Mouse (Mus musculus) mouse trophoblast stem cell (cell line): ENCODE measurements around the gene Akap6.

Experiments used
- in situ Hi-C, 2 experiments: fragments of 300-500 bp; cut with MseI, MboI; formaldehyde crosslinking; loops; 2 replicates in 1 of 2; 3 replicates in 1 of 2; pipeline ENCODE4 v1.15.1; 2025

Akap6 gene

DNA sequence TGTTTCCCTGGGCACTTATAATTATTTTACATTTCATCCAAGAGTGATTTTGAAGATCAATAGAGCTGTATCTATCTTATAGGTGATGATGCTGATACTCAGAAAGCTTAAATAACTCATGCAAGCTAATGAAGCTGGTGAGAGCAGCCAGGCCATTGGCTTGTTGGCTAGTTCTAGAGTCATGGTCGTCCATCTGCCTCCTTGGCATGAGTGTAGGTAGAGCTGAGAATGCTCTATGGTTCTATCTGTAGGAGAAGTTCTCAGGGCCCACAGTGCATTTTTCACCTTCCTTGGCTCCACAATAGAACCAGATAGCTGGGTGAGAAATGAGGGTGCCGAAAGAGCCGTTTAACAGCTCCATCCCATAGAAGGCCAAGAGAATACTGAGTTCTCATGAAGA is 438.1 kb downstream of the Akap6 start:
- in situ Hi-C loops = no loop called here

DNA sequence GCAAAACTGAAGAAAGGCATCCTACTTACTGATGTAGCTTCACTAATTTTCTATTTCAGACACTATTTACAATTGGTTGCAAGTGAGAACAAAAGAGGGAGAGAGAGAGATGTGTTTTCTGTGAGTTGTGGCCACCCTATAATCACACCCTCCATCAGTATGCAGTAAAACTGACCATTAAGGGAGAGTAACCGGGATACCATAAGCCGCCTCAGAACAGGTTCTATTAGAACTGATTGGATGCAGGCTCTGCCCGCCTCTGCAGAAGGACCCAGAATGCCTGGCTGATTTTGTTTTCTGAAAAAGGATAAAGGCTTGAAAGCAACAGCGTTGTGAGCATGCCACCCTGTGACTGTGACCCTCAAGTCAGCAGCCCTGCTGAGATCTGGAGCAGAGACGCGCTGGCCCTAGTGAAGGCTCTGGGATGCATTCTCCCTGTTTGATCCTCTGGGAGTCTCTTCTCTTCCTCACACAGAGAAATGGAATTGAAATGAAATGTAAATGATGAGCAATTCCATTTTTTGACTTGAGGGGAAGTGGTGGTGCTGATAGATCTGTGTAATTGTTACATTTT is 445.0 kb downstream of the Akap6 start:
- in situ Hi-C loops = no loop called here

DNA sequence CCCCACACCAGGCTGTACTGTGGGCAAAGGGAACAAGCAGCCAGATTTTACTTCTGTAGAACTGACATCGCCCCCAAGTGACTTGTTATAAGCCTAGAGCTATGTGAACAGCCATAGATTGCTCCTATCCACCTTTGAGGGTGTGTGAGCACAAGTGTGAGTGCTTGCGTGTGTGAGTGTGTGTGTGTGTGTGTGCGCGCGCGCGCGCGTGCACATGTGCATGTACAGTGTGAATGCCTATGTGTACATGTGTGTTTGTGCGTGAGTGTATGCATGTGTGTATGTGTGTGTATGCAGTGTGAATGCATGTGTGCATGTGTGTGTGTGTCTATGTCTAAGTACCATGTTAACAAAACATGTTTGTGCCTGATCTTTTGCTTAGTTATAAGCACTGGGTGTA is 445.6 kb downstream of the Akap6 start:
- in situ Hi-C loops = no loop called here

DNA sequence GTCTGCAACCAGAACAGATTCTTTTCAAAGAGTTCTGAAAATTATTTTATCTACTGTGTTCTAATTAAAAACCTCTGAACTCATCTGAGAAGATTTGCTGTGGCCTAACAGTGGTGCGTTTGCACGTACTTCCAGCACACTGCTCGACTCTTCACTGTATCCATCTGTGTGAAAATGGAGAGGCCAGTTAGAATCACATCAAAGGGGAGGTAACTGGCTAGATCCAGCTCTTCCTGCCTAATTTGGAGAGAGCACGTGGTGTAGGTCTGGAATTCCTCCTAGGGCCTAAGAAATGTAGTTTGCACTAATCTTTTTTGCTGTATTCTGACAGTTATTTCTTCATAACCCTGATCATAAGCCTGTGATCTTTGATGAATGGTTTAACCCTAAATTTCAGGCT is 446.3 kb downstream of the Akap6 start:
- in situ Hi-C loops = no loop called here

DNA sequence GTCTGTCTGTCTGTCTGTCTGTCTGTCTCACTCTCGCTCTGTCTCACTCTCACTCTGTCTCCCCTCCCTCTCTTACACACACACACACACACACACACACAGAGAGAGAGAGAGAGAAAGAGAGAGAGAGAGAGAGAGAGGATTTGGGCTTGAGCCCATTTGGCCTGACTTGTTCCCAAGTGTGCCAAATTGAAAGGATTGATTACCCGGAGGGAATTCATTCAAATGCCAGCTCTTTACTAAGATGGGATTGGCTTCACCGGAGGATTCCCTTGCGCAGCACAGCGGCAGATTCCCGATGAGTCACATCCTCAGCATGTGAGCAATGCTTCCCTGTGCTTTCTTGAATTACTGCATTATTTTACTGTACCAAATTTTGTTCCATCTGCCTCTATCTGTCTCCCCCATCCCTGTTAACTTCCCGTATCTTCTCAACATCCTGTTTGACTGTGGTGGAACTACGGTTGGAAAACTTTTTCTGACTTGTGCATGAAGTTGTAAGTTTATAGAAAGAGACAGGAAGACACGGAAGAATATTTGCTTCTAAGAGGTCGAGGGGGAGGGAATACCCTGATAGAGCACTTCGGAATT is 447.4 kb downstream of the Akap6 start:
- in situ Hi-C loops = no loop called here

DNA sequence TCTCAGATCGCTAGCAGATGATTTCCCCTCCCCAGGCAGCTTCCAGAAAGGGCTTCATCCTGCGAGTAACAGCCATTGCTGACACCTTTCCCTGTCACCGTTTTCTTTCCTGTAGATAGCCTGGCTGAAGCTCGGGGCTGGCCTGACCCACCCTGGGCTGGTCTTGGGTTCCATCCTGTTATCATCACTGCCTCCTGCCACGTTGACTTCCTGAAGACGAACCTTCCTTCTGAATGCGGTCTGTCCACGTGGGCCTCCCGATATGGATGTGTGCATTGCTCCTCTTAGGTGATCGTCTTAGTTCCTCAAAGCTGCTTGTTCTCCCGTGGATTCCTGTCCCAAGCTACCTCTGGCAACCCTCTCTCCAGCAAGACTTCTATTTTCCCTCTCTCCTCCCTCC is 448.5 kb downstream of the Akap6 start:
- in situ Hi-C loops = no loop called here

DNA sequence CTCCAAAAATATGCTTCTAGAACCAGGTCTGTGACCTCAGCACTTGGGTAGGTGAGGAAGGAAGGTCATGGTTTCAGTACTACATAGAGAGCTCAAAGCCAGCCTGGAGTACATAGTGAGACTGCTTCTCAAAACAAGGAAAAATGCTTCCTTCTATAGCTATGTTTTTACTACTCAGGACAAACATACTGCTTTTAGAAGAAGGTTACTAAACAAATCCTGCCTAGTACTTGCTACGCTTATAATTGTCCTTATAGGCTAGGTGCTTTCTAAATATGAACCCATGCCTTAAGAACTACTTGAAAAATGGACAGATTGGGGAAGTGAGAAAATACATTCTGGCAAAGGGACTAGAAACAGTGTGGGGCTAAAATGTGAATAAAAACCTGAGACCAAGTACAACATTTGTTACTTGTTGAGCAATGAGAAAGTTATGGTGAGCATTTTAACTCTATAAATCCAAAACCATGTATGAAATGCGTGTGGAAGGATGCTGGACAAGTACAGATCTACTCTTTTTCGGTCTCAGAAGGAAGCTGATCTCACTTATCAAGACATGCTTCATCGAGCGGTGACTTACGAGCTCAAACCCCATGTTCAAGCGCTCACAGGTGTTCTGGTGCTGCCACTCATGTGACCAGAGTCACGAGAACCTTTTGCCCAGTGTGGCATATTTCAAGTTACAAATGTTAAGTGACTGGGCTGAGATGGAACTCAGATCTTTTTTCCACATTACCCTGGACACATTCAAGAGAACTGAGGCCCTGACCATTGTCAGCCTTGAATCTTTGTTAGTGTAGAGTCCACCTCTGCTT is 469.2 kb downstream of the Akap6 start:
- in situ Hi-C loops = no loop called here

DNA sequence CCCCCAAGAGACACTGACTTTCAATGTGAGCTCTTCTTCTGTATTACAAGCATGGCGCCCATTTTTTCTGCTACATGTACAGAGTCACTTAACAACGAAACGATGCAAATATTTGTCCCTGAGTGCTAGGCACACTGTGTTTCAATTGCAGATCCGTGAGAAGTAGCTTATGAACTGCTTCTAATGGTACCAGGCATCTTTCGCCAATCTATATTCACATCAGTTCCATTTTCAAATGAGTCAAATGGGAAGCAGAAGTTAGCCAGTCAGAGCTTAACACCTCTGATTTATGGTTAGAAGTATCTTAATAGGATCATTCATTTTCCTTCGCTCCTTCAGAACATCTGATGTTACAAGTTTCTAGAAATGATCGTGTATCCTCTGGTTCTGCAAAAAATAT is 492.3 kb downstream of the Akap6 start:
- in situ Hi-C loops = no loop called here

DNA sequence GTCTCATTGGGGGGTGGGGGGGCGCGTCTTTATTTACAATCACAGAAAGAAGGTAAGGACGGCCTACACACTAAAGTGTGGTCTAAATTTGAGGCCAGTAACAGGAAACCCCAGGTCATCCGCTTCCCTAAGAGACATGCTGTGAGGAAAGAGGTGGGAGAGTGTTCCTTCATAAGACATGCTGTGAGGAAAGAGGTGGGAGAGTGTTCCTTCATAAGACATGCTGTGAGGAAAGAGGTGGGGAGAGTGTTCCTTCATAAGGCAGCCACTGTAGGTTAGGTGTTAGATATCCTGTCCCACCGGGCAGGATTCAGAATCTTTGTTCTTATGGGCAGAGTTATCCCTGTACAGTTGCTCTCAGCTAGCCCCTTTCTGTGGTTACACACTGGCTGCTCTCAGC is 494.5 kb downstream of the Akap6 start:
- in situ Hi-C loops = no loop called here
